Mouse (Mus musculus) spleen, embryonic (tissue): ENCODE data around the gene Gm3045.

ENCODE experiments used
- CTCF ChIA-PET: fragments of 350-600 bp; sonication (Branson Sonifier 250); formaldehyde crosslinking; loops from one replicate; lab custom pipeline; 2022; lab: Charles Lee

Gene Gm3045

DNA sequence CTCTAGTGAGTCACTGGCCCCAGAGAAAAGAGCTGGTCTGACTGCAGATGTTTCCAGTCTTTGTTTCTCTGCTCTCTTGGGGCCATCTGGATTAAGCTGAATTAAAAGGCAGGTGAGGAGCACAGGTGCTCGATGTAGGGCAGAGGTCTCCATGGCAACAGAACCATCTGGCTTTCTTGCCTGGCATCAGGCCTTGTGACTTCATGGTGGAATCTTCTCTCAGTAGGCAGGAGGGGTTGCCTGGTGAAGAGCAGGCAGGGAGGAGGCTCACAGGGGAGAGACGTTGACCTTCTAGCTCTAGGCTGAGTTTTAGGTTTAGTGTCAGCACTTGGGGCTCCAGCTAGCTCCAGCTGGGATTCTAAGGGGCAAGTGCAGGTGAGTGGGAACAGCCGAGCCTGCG lies at the start of gene Gm3045:
Gm3045 (plus strand) TSS at position 230 of the 400 bp plus-strand sequence.
- CTCF ChIA-PET, result no interaction called here

- CTCF ChIA-PET, result no interaction called here
These were observed 45.3 kb upstream of the Gm3045 start for GRCm38 (mm10) chr13:56380855-56381685.

GRCm38 (mm10) chr13:56383406-56383805 lies 43.0 kb upstream of the Gm3045 start:
- CTCF ChIA-PET, result no interaction called here

GRCm38 (mm10) chr13:56386411-56386810 lies 40.0 kb upstream of the Gm3045 start:
- CTCF ChIA-PET, result no interaction called here

- CTCF ChIA-PET, result no interaction called here
These were observed 39.0 kb upstream of the Gm3045 start for GRCm38 (mm10) chr13:56387374-56387773.

GRCm38 (mm10) chr13:56388042-56388441 lies 38.4 kb upstream of the Gm3045 start:
- CTCF ChIA-PET, result no interaction called here

DNA sequence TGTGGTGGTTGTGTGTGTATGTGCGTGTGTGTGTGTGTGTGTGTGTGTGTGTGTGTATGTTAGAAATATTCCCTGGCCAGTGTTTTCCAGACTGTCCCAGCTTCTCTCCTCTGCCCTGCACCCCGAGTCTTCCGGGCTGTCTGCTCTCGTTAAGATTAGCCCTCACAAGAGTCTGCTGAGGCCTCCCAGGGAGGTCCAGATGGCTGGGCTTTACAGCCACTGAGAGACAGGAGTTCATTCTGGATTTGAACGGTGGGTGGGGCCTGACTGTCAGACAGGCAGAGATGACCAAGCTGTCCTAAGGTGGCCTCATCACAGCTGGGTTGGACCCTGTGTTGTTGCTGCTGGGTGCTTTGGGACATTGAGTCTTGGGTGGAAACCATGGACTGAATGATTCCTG lies 28.8 kb upstream of the Gm3045 start:
- CTCF ChIA-PET, result no interaction called here

DNA sequence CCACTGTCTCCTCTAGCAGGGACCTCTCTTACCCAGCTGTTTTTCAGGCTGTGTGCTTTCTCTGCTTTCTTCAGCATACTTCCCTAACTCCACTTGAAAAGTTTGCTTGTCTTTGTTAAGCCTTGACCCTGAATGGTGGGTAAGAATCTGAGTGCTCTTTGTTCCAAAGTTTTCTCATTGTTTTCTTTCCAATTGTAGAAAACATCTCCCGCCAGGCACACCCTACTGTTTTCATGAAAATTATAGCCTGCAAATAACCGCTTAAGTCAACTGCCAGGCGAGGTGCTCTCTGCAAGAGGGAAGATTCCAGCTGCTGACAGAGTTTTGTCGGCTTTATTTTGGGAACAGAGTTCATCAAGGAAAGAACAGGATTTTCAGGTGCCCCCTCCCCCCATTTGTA lies 25.2 kb upstream of the Gm3045 start:
- CTCF ChIA-PET, result no interaction called here

GRCm38 (mm10) chr13:56403381-56404086 lies 22.9 kb upstream of the Gm3045 start:
- CTCF ChIA-PET, result no interaction called here

DNA sequence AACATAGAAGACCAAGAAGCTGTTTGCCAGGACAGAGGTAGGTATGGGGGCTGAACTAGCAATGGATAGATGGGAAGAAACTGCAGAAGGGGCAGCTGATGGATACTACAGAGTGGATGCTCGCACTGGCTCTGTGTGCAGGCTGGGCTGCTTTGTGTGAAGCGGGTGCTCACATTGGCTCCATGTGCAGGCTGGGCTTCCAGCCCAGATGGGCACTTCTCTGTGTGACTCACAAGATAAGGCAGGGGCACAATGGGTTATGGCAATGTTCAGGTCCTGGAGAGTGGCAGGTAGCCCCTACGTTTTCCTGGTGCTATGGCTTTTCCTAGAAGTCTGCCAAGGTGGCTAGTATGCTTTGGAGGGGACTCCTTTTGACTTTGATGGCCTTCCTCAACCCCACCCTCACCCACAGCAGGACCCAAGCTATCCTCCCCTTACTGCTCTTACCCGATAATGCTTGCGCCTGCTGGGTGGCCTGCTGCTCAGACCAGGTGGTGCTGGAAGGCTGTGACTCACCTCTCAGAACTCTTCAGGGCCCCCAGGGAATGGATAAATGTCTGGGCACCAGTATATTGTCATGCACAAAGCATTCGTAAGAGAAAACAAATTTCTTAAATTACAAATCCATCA lies 21.8 kb upstream of the Gm3045 start:
- CTCF ChIA-PET, result no interaction called here

DNA sequence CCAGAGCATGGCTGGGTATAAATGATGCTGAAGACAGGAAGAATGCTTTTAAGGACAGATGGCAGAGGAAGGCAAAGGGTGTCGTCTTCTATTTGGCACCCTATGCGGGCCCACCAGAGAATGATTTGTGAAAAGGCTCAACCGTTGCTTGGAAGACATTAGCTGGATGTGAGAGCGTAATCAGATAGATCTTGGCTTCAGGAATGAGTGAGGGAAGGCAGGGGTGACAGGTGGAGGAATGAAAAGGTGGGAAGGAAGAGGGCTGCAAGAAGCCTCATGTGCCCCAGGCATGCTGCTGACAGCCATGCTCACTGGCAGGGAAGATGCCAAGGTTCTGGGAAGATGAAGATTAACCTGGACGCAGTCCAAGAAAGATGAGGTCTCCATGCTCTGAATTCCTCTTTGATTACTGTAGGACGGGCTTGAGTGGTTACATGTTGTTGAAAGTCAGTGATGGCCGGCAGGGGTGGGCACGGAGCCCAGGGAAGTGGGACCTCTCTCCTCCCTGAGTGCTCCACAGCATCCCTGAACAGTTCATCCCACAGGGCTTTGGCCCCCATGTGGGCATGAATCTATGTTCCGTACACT lies 14.0 kb upstream of the Gm3045 start:
- CTCF ChIA-PET, result no interaction called here

DNA sequence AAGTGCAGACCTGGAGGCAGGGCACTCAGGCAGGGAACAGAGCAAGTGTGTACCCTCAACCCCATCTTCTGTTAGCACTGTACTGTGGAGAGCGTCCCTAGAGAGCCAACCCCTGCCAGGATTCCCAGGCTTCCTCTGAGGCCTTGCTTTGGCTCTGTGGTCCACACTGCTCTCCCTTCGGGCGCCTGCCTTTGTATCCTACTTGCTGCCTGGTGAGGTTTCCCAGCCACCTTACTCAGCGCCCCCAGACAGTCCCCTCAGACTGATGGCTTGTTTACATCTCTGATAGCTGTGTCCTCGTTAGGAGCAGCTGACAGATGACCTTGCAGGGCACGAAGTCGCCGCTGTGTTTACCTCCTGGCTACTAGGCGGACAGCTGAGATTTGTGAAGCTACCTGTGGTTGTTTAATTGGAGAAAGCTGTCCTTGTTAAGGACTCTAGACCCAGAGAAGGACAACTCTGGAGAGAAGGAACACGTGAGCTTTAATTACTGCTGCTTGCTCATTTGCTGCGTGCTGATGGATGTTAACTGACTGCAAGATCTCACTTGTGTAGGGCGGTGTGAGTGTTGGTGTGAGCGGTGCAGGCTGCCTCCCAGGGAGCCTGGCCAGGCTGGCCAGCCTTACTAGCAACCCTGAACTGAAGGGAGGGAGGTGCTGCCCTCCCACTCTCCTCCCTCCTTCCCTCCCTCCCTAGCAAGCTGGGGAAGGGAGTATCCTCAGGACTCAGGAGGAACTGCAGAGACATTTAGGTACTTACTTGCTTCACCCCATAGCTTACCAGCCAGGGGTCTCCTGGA lies 7.5 kb upstream of the Gm3045 start:
- CTCF ChIA-PET, result no interaction called here

GRCm38 (mm10) chr13:56419538-56419937 lies 6.9 kb upstream of the Gm3045 start:
- CTCF ChIA-PET, result no interaction called here

DNA sequence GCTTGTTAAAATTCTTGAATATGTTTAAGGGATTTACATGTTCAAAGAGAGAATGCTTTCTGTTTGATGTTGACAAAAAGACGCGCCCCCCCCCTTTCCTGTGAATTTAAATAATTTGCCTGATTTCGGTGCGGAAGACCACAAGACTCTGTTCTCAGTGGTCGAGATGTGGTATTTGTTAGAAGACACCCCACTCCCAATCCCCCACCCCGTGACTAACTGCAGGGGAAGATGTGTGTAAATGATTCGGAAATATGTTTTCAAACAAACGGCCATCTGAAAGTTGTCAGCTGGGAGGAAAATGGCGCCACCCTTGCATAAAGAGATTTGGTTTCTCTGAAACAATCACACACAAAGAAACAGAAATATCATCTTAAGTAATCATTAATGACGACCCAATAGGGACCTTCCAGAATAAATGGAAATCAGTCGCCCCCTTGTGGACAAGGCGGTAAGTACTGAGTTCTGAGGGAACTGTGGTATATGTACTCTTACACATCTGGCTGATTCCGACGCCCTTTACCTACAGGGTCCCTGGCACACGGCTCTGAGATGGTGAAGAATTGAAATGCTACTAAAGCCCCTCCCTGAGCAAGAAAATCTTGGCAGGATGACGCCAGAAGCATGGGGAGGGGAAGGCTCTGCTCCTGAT lies 4.2 kb upstream of the Gm3045 start:
- CTCF ChIA-PET, result no interaction called here

DNA sequence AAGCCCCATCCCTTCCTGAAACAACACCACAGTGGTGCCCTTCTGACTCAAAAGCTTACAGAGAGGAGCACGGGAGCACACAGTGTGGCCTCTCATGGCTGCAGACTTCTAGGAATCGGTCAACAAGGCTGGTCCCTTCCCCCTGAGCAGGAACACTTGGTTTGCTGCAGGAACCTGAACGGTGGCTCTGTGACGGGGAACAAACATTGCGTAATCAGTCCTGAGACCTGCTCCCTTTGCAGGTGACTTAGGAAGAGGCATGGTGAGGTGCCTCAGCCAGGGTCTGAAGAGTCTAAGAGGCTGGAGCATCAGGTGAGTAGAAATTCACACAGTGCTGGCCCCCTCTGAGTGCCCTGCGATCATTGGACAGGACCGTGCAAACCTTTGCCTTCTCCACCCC lies 463 bp upstream of the Gm3045 start:
- CTCF ChIA-PET, result no interaction called here

DNA sequence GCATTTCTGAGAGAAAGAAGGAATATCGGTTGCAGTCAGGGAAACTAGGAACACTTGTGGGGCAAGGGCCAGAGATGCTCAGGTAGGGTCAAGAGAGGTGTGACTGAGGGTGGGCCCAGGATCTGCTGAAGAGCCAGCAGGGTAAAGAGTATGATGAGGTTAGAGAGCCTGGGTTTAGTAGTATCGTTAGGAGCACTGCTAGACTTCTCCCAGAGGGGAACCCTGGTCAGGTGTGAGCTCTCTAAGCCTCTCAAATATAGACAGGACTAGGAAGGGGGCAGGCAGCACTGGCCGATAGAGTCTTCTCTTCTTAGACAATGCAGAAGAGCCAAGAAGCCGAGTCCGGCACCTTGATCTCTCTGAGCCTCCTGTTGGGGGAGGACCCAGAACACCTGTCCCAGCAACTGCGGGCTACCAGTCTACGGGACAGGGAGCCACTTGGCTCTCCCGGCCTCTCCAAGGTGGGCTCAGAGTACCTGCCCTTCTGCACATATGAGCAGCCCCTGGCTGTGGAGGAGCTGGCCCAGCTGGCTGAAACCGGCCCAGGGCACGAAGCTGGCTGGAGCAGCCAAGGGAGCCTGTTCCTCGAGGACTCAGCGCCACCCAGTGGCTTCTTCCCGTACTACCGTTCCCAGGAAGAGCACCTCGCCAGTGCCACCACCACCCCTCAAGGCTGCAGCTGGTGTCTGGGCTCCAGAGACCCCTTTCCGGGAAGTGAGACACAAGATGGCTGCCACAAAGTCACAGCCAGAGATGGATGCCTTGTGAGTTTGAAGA lies 2.5 kb downstream of the Gm3045 start:
- CTCF ChIA-PET, result no interaction called here

DNA sequence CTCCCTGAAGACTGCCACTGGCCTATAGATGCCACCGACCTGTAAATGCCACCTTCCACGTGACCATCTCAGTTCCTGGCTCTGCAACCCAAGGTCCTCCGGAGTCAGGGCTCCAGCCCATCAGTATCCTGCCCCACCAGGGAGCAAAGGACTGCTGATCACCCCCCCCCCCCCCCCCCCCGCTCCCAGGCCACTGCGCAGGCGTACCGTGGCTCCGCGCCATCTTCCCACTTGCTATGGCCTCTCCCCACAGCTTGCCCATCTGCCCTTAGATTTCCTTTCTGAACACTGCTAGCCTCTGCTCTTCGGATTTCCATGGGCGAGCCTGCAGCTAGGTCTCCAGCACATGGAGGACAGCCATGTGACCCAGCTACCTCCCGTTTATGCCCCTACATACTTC lies 6.1 kb downstream of the Gm3045 start:
- CTCF ChIA-PET, result no interaction called here

DNA sequence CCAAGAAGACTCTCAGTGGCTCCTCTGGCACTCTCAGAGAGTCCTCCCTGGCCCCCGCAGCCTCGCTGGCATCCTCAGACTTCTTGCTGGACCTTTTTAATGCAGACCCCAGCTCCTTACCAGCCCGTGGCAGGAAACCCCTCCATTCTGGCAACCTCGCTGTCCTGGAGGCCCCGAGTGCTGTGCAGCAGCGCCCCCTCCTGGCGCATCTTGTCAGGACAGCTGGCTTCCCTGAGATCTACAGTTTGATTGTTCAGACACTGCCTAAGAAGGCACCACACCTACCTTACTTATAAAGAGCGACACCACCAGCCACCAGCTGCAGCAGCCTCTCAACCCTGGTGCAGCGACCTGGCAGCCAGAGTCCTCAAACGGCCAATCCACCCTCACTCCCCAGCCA lies 7.1 kb downstream of the Gm3045 start:
- CTCF ChIA-PET, result no interaction called here

GRCm38 (mm10) chr13:56434311-56434751 lies 7.9 kb downstream of the Gm3045 start:
- CTCF ChIA-PET, result no interaction called here

GRCm38 (mm10) chr13:56435615-56436287 lies 9.4 kb downstream of the Gm3045 start:
- CTCF ChIA-PET, result no interaction called here
